Mouse (Mus musculus) C2C12 (cell line): ENCODE measurements around the gene Ccdc142.

ENCODE experiments used
- CEBPB ChIP-seq: IDR thresholded peaks from one replicate; pipeline ENCODE4 v1.6.1; 2011; ENCODE audit warnings: low read depth, mild to moderate bottlenecking, control low read depth, moderate library complexity
- CTCF ChIP-seq: IDR thresholded peaks from one replicate; pipeline ENCODE4 v1.5.1; 2011; ENCODE audit not compliant: control insufficient read depth, insufficient read depth, insufficient read length
- MYOD1 ChIP-seq: IDR thresholded peaks from one replicate; pipeline ENCODE4 v1.6.1; 2011; ENCODE audit warnings: low read depth; ENCODE audit not compliant: control insufficient read depth, insufficient read length
- MYOG ChIP-seq: IDR thresholded peaks from one replicate; pipeline ENCODE4 v1.6.1; 2011; ENCODE audit not compliant: control insufficient read depth, insufficient read length; ENCODE audit errors: extremely low read depth

- TF ChIP-seq CTCF (no peak), CEBPB (no peak), MYOG (no peak), MYOD1 (peak; percentile 99)
These were observed 36.2 kb downstream of the Ccdc142 start for GRCm38 (mm10) chr6:83137576-83137950.
